Mouse (Mus musculus): ENCODE results near the gene Bco2.

- TF ChIP-seq POLR2A (IDR thresholded peaks at IDR 0.05; ENCODE audit: extremely low read depth, insufficient read depth, low read length) (no peak), CTCF (IDR thresholded peaks at IDR 0.05; ENCODE audit: extremely low read depth, insufficient read depth, low read length) (no peak)
Measured at GRCm38 (mm10) chr9:50499781-50500180, 55.2 kb downstream of the Bco2 start.
